Mouse (Mus musculus) heart, embryonic 15.5 days (tissue): ENCODE measurements around the gene Nipal1. TPM values are rescaled to one million over a fixed set of nuclear protein-coding genes. Genes with fewer than 3 reads are reported as not detected.

Source experiments
- ATAC-seq: fragments of 200-750 bp; cut with Nextera tagmentation; replicated peaks from 2 replicates; pipeline ENCODE4 v1.8.0; 2017; ENCODE audit warnings: low read depth, moderate TSS enrichment; ENCODE audit not compliant: insufficient number of reproducible peaks, insufficient read depth, low FRiP score
- H3K27ac ChIP-seq: fragments of 300-500 bp; sonication (generic); 2 replicates; pipeline ENCODE4 v1.5.1; 2015; ENCODE audit warnings: mild to moderate bottlenecking, inconsistent platforms
- H3K27me3 ChIP-seq: fragments of 300-500 bp; sonication (generic); 2 replicates; pipeline ENCODE4 v1.6.1; 2015; ENCODE audit warnings: inconsistent platforms
- H3K36me3 ChIP-seq: fragments of 300-500 bp; sonication (generic); 2 replicates; pipeline ENCODE4 v1.6.1; 2015; ENCODE audit warnings: mild to moderate bottlenecking, inconsistent platforms
- H3K4me1 ChIP-seq: fragments of 300-500 bp; sonication (generic); replicated peaks from 2 replicates; pipeline ENCODE4 v1.6.1; 2015; ENCODE audit warnings: inconsistent platforms
- H3K4me2 ChIP-seq: fragments of 300-500 bp; sonication (generic); 2 replicates; pipeline ENCODE4 v1.6.1; 2015; ENCODE audit warnings: inconsistent platforms, mild to moderate bottlenecking, moderate library complexity
- H3K4me3 ChIP-seq: fragments of 300-500 bp; sonication (generic); 2 replicates; pipeline ENCODE4 v1.5.1; 2015; ENCODE audit warnings: mild to moderate bottlenecking, inconsistent platforms
- H3K9ac ChIP-seq: fragments of 300-500 bp; sonication (generic); 2 replicates; pipeline ENCODE4 v1.6.1; 2015; ENCODE audit warnings: mild to moderate bottlenecking, inconsistent platforms
- H3K9me3 ChIP-seq: fragments of 300-500 bp; sonication (generic); replicated peaks from 2 replicates; pipeline ENCODE4 v1.6.1; 2016; ENCODE audit warnings: inconsistent platforms
- WGBS: fragments of 180-500 bp; shearing (Covaris S2); methylation state at CpG from one replicate; pipeline ENCODE4 v1.1.7; 2015; ENCODE audit warnings: mixed read lengths; 5-methylcytosine and 5-hydroxymethylcytosine counted together
- polyA plus RNA-seq: library from polyadenylated mRNA; unstranded; fragments of >200 nt; fragmentation: Nextera tagmentation; extraction: Ambion mirVana; gene quantifications from 2 replicates; pipeline ENCODE4 v1.2.1, GENCODE M21; 2015

Gene Nipal1
- polyA plus RNA-seq, 1 experiment from 2014 or later, result 0.40 TPM

DNA sequence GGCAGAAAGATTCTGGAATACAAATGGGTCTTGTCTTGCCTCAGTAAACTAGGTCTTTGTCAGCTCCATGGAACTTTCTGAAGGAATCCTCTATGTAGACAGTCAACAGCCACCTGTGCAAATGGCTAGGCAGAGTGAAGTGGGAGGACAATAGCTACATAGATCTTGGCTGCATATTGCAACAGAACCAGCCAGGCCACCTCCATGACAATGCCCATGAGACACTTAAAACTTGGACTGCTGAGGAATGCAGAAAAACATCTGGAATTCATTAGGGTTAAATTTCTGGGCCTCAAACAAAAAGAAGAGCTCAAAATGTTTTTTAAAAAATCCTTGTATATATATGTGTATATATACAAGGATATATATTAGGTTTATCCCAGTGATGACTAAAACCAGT, 54.6 kb downstream of the Nipal1 start:
- Histone ChIP-seq H3K4me2 (no peak overlapping the region), H3K9me3 (no peaks in the 10 kb centered on the region), H3K9ac (no peak overlapping the region), H3K27me3 (no peaks in the 10 kb centered on the region), H3K36me3 (no peaks in the 10 kb centered on the region; the same call in 1 of the 2 replicates), H3K4me1 (no peaks in the 10 kb centered on the region), H3K4me3 (no peak overlapping the region), H3K27ac (no peak overlapping the region)
- ATAC-seq, result no peak

DNA sequence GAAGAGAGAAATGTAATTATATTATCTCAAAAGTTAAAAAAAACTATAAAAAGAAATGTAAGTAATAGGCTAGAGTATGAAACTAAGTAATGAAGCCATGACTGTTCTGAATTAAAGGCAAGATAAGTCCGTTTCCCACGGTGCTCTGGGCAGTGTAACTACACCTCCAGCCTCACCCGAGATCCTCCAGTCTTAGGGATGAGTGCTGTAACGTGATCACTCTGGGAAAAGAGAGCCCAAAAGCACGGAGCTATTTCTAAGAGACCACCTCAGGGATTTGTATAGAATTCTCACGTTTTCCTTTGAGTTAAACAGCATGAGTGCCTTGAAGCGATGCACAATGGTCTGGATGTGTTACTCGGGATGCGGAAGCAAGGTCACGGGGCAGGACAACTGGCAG, 58.5 kb downstream of the Nipal1 start:
- H3K27me3 ChIP-seq, result no peaks in the 10 kb centered on the region
- H3K4me3 ChIP-seq, result no peak overlapping the region
- H3K36me3 ChIP-seq, result no peaks in the 10 kb centered on the region; the same call in 1 of the 2 replicates
- H3K4me1 ChIP-seq, result no peaks in the 10 kb centered on the region
- H3K9me3 ChIP-seq, result no peaks in the 10 kb centered on the region
- H3K27ac ChIP-seq, result no peak overlapping the region
- no peak overlapping the region for H3K9ac ChIP-seq
- no peak for ATAC-seq
- WGBS, result 59% methylated on average over 10 of the region's 10 CpGs
- no peak overlapping the region; the same call in 1 of the 2 replicates for H3K4me2 ChIP-seq

DNA sequence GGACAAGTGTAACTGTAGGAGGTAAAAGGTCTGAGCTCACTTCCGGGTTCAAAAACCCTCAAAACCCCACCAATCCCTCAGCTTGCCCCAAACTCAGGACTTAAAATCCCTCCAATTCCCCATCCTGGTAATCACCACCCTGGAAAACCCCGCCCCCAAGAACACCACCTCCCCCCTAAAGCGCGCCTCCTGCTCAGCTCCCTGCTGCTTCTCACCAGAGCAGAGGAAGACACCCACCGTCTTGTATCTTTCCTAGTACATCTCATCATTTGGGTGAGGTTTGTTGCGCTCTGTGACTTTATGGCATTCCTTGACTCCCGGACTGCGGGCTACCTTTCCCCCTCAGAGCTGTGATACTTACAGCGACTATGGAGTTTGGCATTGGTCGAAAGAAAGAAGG, 59.1 kb downstream of the Nipal1 start:
- H3K4me2 ChIP-seq, result no peak overlapping the region; the same call in 1 of the 2 replicates
- no peaks in the 10 kb centered on the region for H3K27me3 ChIP-seq
- H3K36me3 ChIP-seq, result no peaks in the 10 kb centered on the region; the same call in 1 of the 2 replicates
- no peak overlapping the region for H3K9ac ChIP-seq
- H3K4me1 ChIP-seq, result no peaks in the 10 kb centered on the region
- no peak overlapping the region for H3K27ac ChIP-seq
- no peaks in the 10 kb centered on the region for H3K9me3 ChIP-seq
- ATAC-seq, result no peak
- no peak overlapping the region for H3K4me3 ChIP-seq
- WGBS, result 60% methylated on average over 10 of the region's 10 CpGs

DNA sequence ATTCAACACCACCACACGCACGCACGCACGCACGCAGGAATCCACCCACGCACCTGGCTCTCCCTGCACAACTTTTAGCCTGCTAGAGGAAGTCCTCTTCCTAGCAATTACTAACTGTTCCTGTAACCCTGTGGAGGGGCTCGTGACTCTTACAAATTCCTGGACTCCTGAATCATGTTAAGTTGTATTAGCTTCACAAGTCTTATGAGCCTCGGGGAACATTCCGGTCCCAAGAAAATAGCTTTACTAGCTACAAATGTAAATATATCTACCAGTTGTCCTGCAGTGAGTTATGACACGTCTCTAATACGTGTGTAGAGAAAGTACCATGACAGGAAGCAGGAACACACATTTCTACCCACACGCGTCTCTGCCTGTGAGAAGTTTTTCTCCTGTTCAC, 61.9 kb downstream of the Nipal1 start:
- WGBS, result 76% methylated on average over 13 of the region's 13 CpGs
- Histone ChIP-seq H3K27ac (no peak overlapping the region), H3K4me2 (no peak overlapping the region), H3K9ac (no peak overlapping the region), H3K9me3 (no peaks in the 10 kb centered on the region), H3K27me3 (no peaks in the 10 kb centered on the region), H3K4me1 (no peaks in the 10 kb centered on the region), H3K36me3 (no peaks in the 10 kb centered on the region; the same call in 1 of the 2 replicates), H3K4me3 (no peak overlapping the region)
- no peak for ATAC-seq

DNA sequence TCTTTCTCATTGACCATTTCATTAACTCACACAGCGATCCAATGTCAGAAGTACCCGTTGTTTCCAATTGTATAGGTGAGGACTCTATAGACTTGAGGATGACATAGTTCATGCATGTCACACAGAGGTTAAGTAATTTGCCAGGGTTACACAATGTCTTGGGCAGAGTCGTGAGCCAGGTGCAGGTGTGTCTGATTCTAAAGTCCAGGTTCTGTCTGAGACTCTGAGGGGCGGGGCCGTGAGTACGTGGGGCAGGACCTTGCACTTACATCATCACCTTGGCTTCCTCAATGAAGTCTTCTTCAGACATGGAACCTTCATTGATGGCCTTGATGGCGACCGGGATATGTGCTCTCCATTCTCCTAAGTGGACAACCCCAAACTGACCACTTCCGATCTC, 62.4 kb downstream of the Nipal1 start:
- Histone ChIP-seq H3K27me3 (no peaks in the 10 kb centered on the region), H3K4me1 (no peaks in the 10 kb centered on the region), H3K36me3 (no peaks in the 10 kb centered on the region; the same call in 1 of the 2 replicates), H3K27ac (no peak overlapping the region), H3K9ac (no peak overlapping the region), H3K4me2 (no peak overlapping the region), H3K9me3 (no peaks in the 10 kb centered on the region), H3K4me3 (no peak overlapping the region)
- WGBS, result 87% methylated on average over 9 of the region's 9 CpGs
- no peak for ATAC-seq

DNA sequence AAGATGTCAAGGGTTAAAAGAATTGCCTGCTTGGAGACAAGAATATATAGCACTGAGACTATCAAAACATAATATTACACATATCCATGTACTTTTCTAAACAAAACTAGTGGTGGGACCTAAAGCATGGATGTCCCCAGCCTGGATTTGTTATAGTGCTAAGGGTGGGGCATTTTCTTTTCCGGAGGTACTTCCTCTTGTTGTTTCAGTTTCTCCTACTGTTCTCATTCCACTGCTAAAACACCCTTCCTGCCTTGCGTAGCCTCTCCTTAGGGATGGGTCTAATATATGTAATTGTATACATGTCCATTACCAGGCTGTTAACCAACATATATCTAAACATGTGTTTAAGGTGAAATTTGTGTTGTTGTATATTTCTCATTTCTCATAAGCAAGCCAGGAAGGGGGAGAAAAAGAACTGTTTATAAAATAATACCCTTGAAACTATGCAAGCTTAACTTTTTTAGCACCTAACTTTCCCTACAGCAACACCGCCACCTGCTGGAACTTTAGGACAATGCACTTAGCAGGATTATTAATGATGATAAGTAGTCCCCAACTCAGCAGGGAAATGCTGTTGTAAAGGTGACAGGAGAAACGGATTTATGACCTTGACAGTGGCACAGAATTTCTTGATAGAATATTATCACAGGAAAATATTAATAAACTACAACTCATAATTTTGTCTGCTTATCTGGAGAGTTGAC, 63.1 kb downstream of the Nipal1 start:
- no peak for ATAC-seq
- WGBS, result 21% methylated on average over 4 of the region's 4 CpGs
- no peak overlapping the region for H3K9ac ChIP-seq
- no peaks in the 10 kb centered on the region; the same call in 1 of the 2 replicates for H3K36me3 ChIP-seq
- no peak overlapping the region for H3K4me2 ChIP-seq
- no peaks in the 10 kb centered on the region for H3K27me3 ChIP-seq
- no peak overlapping the region for H3K4me3 ChIP-seq
- no peaks in the 10 kb centered on the region for H3K9me3 ChIP-seq
- no peak overlapping the region for H3K27ac ChIP-seq
- no peaks in the 10 kb centered on the region for H3K4me1 ChIP-seq

DNA sequence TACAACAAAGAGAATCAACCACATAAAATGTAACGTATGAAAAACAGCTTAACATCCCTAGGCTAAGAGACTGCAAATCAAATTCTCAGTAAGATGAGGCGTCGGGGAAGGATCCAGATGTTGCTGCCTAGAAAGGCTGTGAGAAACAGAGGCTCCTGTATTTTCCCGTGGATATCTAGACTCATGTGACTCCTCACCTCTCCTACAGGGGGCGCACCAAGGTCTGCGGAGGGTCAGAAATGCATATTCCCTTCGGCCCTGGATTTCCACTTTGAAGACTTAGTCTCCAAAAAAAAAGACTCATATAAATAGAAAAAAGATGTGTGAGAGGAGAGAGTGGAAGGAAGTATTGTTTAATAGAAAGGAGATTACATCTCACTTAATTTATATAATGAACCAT, 73.0 kb downstream of the Nipal1 start:
- H3K4me1 ChIP-seq, result no peaks in the 10 kb centered on the region
- no peak overlapping the region for H3K9ac ChIP-seq
- no peaks in the 10 kb centered on the region for H3K9me3 ChIP-seq
- H3K27ac ChIP-seq, result no peak overlapping the region
- no peak overlapping the region for H3K4me2 ChIP-seq
- H3K4me3 ChIP-seq, result no peak overlapping the region
- no peaks in the 10 kb centered on the region for H3K27me3 ChIP-seq
- no peaks in the 10 kb centered on the region for H3K36me3 ChIP-seq
- no peak for ATAC-seq
- WGBS, result 56% methylated on average over 7 of the region's 7 CpGs

Other genes starting within 250 kb of the Nipal1 start
- gene Corin, start 143.3 kb upstream of the Nipal1 start, polyA plus RNA-seq, result 38.6 and 39.2 TPM in 2 replicates
- gene Nfxl1, start 88.1 kb upstream of the Nipal1 start, polyA plus RNA-seq, result 8.3 and 9.7 TPM in 2 replicates
- 0.09 and 0.14 TPM in 2 replicates for gene Zar1, start 66.5 kb upstream of the Nipal1 start, polyA plus RNA-seq
- 0.10 and 0.15 TPM in 2 replicates for gene Gm5868, start 60.2 kb upstream of the Nipal1 start, polyA plus RNA-seq
- not detected in 2 replicates for gene Cnga1, start 3.5 kb upstream of the Nipal1 start, polyA plus RNA-seq
- gene Txk, start 105.0 kb downstream of the Nipal1 start, polyA plus RNA-seq, result 0.21 and 2.0 TPM in 2 replicates
- 17.8 and 19.0 TPM in 2 replicates for gene Tec, start 220.7 kb downstream of the Nipal1 start, polyA plus RNA-seq